9 mouse cellular contexts compared by ENCODE assay signal in genomic region chr19:8251896-8252704, GRCm38 (mm10). TPM values are rescaled to one million over a fixed set of nuclear protein-coding genes. Genes with fewer than 3 reads are reported as not detected.
DNase-seq lines count a peak whose midpoint lies in the region; ATAC-seq and TF ChIP-seq lines count a peak whose summit lies in the region.
"Had no signal": no experiment of that assay in that cellular context is flagged by ENCODE, and none has a peak within 500 bp of the region (broad histone marks: within the 10 kb centered on the region; RNA-seq: fewer than 3 reads in every experiment).

No protein-coding gene starts in this region.

- no peak for TF ChIP-seq EP300 in liver, postnatal 0 days (IDR thresholded peaks at IDR 0.05; ENCODE audit: low read depth)

- WGBS in embryonic facial prominence, embryonic 12.5 days = 7% methylated on average over 46 of the region's 58 CpGs
- WGBS in heart, embryonic 13.5 days = 2% methylated on average over 54 of the region's 58 CpGs
- 10% methylated on average over 44 of the region's 58 CpGs for WGBS in kidney, embryonic 15.5 days
- WGBS in liver, postnatal 0 days (ENCODE audit: insufficient replicate concordance) = 7% methylated on average over 46 of the region's 58 CpGs
- 6% methylated on average over 57 of the region's 58 CpGs for WGBS in neural tube, embryonic 13.5 days

- no peaks in the 10 kb centered on the region for H3K36me3 ChIP-seq in E14TG2a.4 (ENCODE audit: insufficient read depth, low read length)
- H3K36me3 ChIP-seq in embryonic facial prominence, embryonic 12.5 days = no peaks in the 10 kb centered on the region
- H3K36me3 ChIP-seq in heart, embryonic 13.5 days = no peaks in the 10 kb centered on the region
- H3K36me3 ChIP-seq in kidney, embryonic 15.5 days = no peaks in the 10 kb centered on the region
- no peaks in the 10 kb centered on the region for H3K36me3 ChIP-seq in liver, postnatal 0 days (replicated peaks; ENCODE audit: insufficient read depth, low read length)
- H3K36me3 ChIP-seq in neural tube, embryonic 13.5 days = no peaks in the 10 kb centered on the region

- no peak for TF ChIP-seq CTCF in E14TG2a.4 (conservative IDR thresholded peaks at IDR 0.05; ENCODE audit: low read length)
- no peak for TF ChIP-seq CTCF in liver, postnatal 0 days (IDR thresholded peaks at IDR 0.05; ENCODE audit: low read depth)

- H3K4me1 ChIP-seq in E14TG2a.4 (replicated peaks; ENCODE audit: low read depth, low read length) = no peaks in the 10 kb centered on the region
- H3K4me1 ChIP-seq in embryonic facial prominence, embryonic 12.5 days = no peaks in the 10 kb centered on the region
- peaks cover 3% of the 10 kb centered on the region; the same call in 1 of the 2 replicates for H3K4me1 ChIP-seq in heart, embryonic 13.5 days
- no peaks in the 10 kb centered on the region for H3K4me1 ChIP-seq in kidney, embryonic 15.5 days
- no peaks in the 10 kb centered on the region for H3K4me1 ChIP-seq in liver, postnatal 0 days (ENCODE audit: insufficient read depth)
- no peaks in the 10 kb centered on the region for H3K4me1 ChIP-seq in neural tube, embryonic 13.5 days (replicated peaks)

- H3K27me3 ChIP-seq in E14TG2a.4 (ENCODE audit: insufficient read depth, low read length) = no peaks in the 10 kb centered on the region
- H3K27me3 ChIP-seq in embryonic facial prominence, embryonic 12.5 days = no peaks in the 10 kb centered on the region
- no peaks in the 10 kb centered on the region for H3K27me3 ChIP-seq in heart, embryonic 13.5 days (replicated peaks)
- no peaks in the 10 kb centered on the region for H3K27me3 ChIP-seq in kidney, embryonic 15.5 days
- H3K27me3 ChIP-seq in liver, postnatal 0 days (ENCODE audit: insufficient read depth, low read length) = no peaks in the 10 kb centered on the region
- H3K27me3 ChIP-seq in neural tube, embryonic 13.5 days = no peaks in the 10 kb centered on the region

- peak overlapping the region; percentile 61 for H3K9ac ChIP-seq in embryonic facial prominence, embryonic 12.5 days
- peak overlapping the region; percentile 84 for H3K9ac ChIP-seq in heart, embryonic 13.5 days
- H3K9ac ChIP-seq in kidney, embryonic 15.5 days = peak overlapping the region; percentile 57
- peak overlapping the region; percentile 64 for H3K9ac ChIP-seq in liver, postnatal 0 days (replicated peaks)
- peak overlapping the region; percentile 74 for H3K9ac ChIP-seq in neural tube, embryonic 13.5 days

- ATAC-seq in embryonic facial prominence, embryonic 12.5 days (ENCODE audit: insufficient number of reproducible peaks, insufficient read depth, low FRiP score, low TSS enrichment) = peak; percentile 83
- ATAC-seq in heart, embryonic 13.5 days (ENCODE audit: extremely low read depth, insufficient number of reproducible peaks, low FRiP score, low TSS enrichment) = peak; percentile 84
- peak; percentile 99 for ATAC-seq in kidney, embryonic 15.5 days (replicated peaks; ENCODE audit: low FRiP score)
- peak; percentile 98 for ATAC-seq in liver, postnatal 0 days
- peak; percentile 94 for ATAC-seq in neural tube, embryonic 13.5 days (ENCODE audit: low read depth)

- peak overlapping the region; percentile 78 for H3K4me3 ChIP-seq in E14TG2a.4 (replicated peaks; ENCODE audit: low read length)
- H3K4me3 ChIP-seq in embryonic facial prominence, embryonic 12.5 days = peak overlapping the region; percentile 58
- peak overlapping the region; percentile 76 for H3K4me3 ChIP-seq in heart, embryonic 13.5 days
- peak overlapping the region; percentile 65 for H3K4me3 ChIP-seq in kidney, embryonic 15.5 days (replicated peaks)
- H3K4me3 ChIP-seq in liver, postnatal 0 days (ENCODE audit: low read depth, low read length) = peak overlapping the region; percentile 53
- peak overlapping the region; percentile 56 for H3K4me3 ChIP-seq in neural tube, embryonic 13.5 days

- peak overlapping the region; percentile 70 for H3K4me2 ChIP-seq in embryonic facial prominence, embryonic 12.5 days (replicated peaks)
- H3K4me2 ChIP-seq in heart, embryonic 13.5 days = peak overlapping the region; percentile 71
- peak overlapping the region; percentile 70 for H3K4me2 ChIP-seq in kidney, embryonic 15.5 days
- H3K4me2 ChIP-seq in liver, postnatal 0 days (ENCODE audit: low read depth, low read length) = peak overlapping the region; percentile 66
- H3K4me2 ChIP-seq in neural tube, embryonic 13.5 days = peak overlapping the region; percentile 64

- peak overlapping the region; percentile 63 for H3K27ac ChIP-seq in embryonic facial prominence, embryonic 12.5 days
- peak overlapping the region; percentile 91 for H3K27ac ChIP-seq in heart, embryonic 13.5 days (replicated peaks)
- H3K27ac ChIP-seq in kidney, embryonic 15.5 days = peak overlapping the region; percentile 91
- peak overlapping the region; percentile 74 for H3K27ac ChIP-seq in liver, postnatal 0 days (ENCODE audit: low read depth)
- H3K27ac ChIP-seq in neural tube, embryonic 13.5 days (replicated peaks) = peak overlapping the region; percentile 71

- DNase-seq in adrenal gland, postnatal 36 days = peak; percentile 44 to 54
- DNase-seq in liver, postnatal 0 days = peak; percentile 65
- peak; percentile 52 for DNase-seq in thymus, postnatal 0 days (ENCODE audit: low spot score)

- H3K9me3 ChIP-seq in E14TG2a.4 (ENCODE audit: low read length) = peaks cover 57% of the 10 kb centered on the region
- H3K9me3 ChIP-seq in embryonic facial prominence, embryonic 12.5 days = no peaks in the 10 kb centered on the region
- H3K9me3 ChIP-seq in heart, embryonic 13.5 days = no peaks in the 10 kb centered on the region
- H3K9me3 ChIP-seq in kidney, embryonic 15.5 days (replicated peaks) = no peaks in the 10 kb centered on the region
- H3K9me3 ChIP-seq in liver, postnatal 0 days (ENCODE audit: low read length) = no peaks in the 10 kb centered on the region
- peaks cover 4% of the 10 kb centered on the region; the same call in 1 of the 2 replicates for H3K9me3 ChIP-seq in neural tube, embryonic 13.5 days

RNA-seq across cellular contexts. Expression of gene Slc22a29, which starts 33.4 kb away (rescaled TPM):
- under 1 TPM in 1 of 2 experiments, not detected in 1; 0.13 TPM for total RNA-seq in adrenal gland, postnatal 36 days (2021)
- polyA plus RNA-seq in embryonic facial prominence, embryonic 12.5 days (2016; fragmentation: Nextera tagmentation; extraction: Ambion mirVana) = 0.14 TPM in 1 of 2 replicates, not detected in the other
- polyA plus RNA-seq in heart, embryonic 13.5 days (2015; fragmentation: Nextera tagmentation; extraction: Ambion mirVana) = not detected in 2 replicates
- polyA plus RNA-seq in kidney, embryonic 15.5 days (2015; fragmentation: Nextera tagmentation; extraction: Ambion mirVana) = 0.62 and 0.73 TPM in 2 replicates
- polyA plus RNA-seq in liver, postnatal 0 days (2015; fragmentation: Nextera tagmentation; extraction: Ambion mirVana) = 0.08 and 0.15 TPM in 2 replicates
- polyA plus RNA-seq in neural tube, embryonic 13.5 days (2015; fragmentation: Nextera tagmentation; extraction: Ambion mirVana) = not detected in 2 replicates
- 0.08 TPM in 1 of 2 replicates, not detected in the other for polyA plus RNA-seq in thymus, postnatal 0 days (2015; fragmentation: Nextera tagmentation; extraction: Ambion mirVana)
- total RNA-seq: layer of hippocampus, adult 18-20 months had no signal

Comparison
In these comparisons a context has a peak if more than half of its experiments do, and no peak if none do; other contexts are left out.
1. Peak in every context shown above with its lines: DNase-seq, ATAC-seq, H3K4me3 ChIP-seq and H3K27ac ChIP-seq.